Comparison of ENCODE assay signal across 21 mouse cellular contexts in the genomic region with DNA sequence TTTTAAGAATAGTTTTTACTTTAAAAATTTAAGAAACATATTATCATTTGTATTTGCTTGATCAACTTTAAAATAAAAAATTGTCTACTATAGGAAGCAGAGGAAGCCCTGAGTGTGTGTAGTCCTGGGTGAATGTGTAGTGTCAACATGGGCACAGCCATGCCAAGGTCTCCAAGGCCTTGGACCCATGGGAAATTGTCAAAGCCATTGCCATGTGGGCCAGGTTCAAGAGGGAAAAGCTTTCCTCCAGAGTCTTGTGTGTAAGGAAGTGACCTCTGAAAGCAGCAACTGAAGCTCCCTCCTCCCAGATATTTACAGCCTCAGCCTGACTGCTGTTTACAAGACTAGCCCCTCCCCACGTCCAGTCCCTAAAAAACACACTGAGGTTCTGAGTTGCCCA.
"Had no signal": no experiment of that assay in that cellular context is flagged by ENCODE, and none has a peak within 500 bp of the region (broad histone marks: within the 10 kb centered on the region; RNA-seq: fewer than 3 reads in every experiment).

No protein-coding gene starts in this region.

- H3K4me2 ChIP-seq: liver, embryonic 13.5 days; neural tube, embryonic 12.5 days; neural tube, embryonic 15.5 days had no signal

- H3K4me1 ChIP-seq: neural tube, embryonic 12.5 days; neural tube, embryonic 15.5 days had no signal

- DNase-seq: kidney, adult 18-20 months; kidney, adult 9 months; kidney, postnatal 14 days; kidney, postnatal 4 days; layer of hippocampus, adult 9-11 months; liver, embryonic 13.5 days; lung, adult 2 months; lung, postnatal 14 days; lung, postnatal 4 days; midbrain, embryonic 14.5 days; retina, postnatal 1 day; right cerebral cortex, postnatal 25 days; spleen, adult 18-20 months; thymus, adult 2 months; thymus, postnatal 14 days; thymus, postnatal 4 days had no signal

- H3K4me3 ChIP-seq: layer of hippocampus, adult 2 months; left cerebral cortex, adult 2 months; liver, embryonic 13.5 days; neural tube, embryonic 12.5 days; neural tube, embryonic 15.5 days had no signal

- H3K27me3 ChIP-seq: liver, embryonic 13.5 days; neural tube, embryonic 12.5 days; neural tube, embryonic 15.5 days had no signal

- H3K9me3 ChIP-seq: liver, embryonic 13.5 days; neural tube, embryonic 12.5 days; neural tube, embryonic 15.5 days had no signal

- H3K36me3 ChIP-seq: liver, embryonic 13.5 days; neural tube, embryonic 12.5 days; neural tube, embryonic 15.5 days had no signal

- H3K27ac ChIP-seq: layer of hippocampus, adult 2 months; left cerebral cortex, adult 2 months; liver, embryonic 13.5 days; neural tube, embryonic 12.5 days; neural tube, embryonic 15.5 days; stomach, postnatal 0 days had no signal

- H3K9ac ChIP-seq: liver, embryonic 13.5 days; neural tube, embryonic 12.5 days; neural tube, embryonic 15.5 days had no signal
